Mouse (Mus musculus) hindbrain, embryonic 14.5 days (tissue): ENCODE measurements around the gene Entpd8. TPM values are rescaled to one million over a fixed set of nuclear protein-coding genes. Genes with fewer than 3 reads are reported as not detected.
A peak's percentile ranks its signal among the peaks of the same experiment; 100 is the strongest.

Experiments used
- ATAC-seq: fragments of 200-750 bp; cut with Nextera tagmentation; 2 replicates; pipeline ENCODE4 v1.8.0; 2017; ENCODE audit warnings: moderate number of reproducible peaks, mild to moderate bottlenecking, moderate TSS enrichment, moderate library complexity; ENCODE audit not compliant: low FRiP score
- DNase-seq: peaks from one replicate; pipeline ENCODE4 v3.0.0-alpha.2; 2015; ENCODE audit warnings: low spot score
- H3K27ac ChIP-seq: fragments of 300-500 bp; sonication (generic); 2 replicates; pipeline ENCODE4 v1.5.1; 2014; ENCODE audit warnings: mild to moderate bottlenecking, moderate library complexity
- H3K27me3 ChIP-seq: fragments of 300-500 bp; sonication (generic); 2 replicates; pipeline ENCODE4 v1.6.1; 2014; ENCODE audit warnings: mild to moderate bottlenecking, low read length, mixed read lengths; ENCODE audit not compliant: control insufficient read depth, insufficient read depth
- H3K36me3 ChIP-seq: fragments of 300-500 bp; sonication (generic); replicated peaks from 2 replicates; pipeline ENCODE4 v1.6.1; 2014; ENCODE audit not compliant: control insufficient read depth, insufficient read depth
- H3K4me1 ChIP-seq: fragments of 300-500 bp; sonication (generic); replicated peaks from 2 replicates; pipeline ENCODE4 v1.6.1; 2014; ENCODE audit warnings: antibody characterized with exemption, low read length, mixed read lengths; ENCODE audit not compliant: control insufficient read depth, insufficient read depth
- H3K4me2 ChIP-seq: fragments of 300-500 bp; sonication (generic); replicated peaks from 2 replicates; pipeline ENCODE4 v1.6.1; 2014; ENCODE audit warnings: mild to moderate bottlenecking, moderate library complexity
- H3K4me3 ChIP-seq: fragments of 300-500 bp; sonication (generic); replicated peaks from 2 replicates; pipeline ENCODE4 v1.5.1; 2014; ENCODE audit warnings: mild to moderate bottlenecking, low read length
- H3K9ac ChIP-seq: fragments of 300-500 bp; sonication (generic); 2 replicates; pipeline ENCODE4 v1.6.1; 2014
- H3K9me3 ChIP-seq: fragments of 300-500 bp; sonication (generic); 2 replicates; pipeline ENCODE4 v1.6.1; 2016; ENCODE audit warnings: low read length; ENCODE audit not compliant: control insufficient read depth
- WGBS: fragments of 180-500 bp; shearing (Covaris S2); extraction: QIAGEN DNeasy Blood & Tissue Kit; methylation state at CpG from one replicate; pipeline ENCODE4 v1.1.7; 2014; 5-methylcytosine and 5-hydroxymethylcytosine counted together
- microRNA-seq: library from miRNA; unstranded; fragments of <30 nt; microRNA quantifications from one replicate; pipeline ENCODE4, GENCODE M21; 2016
- polyA plus RNA-seq: library from polyadenylated mRNA; unstranded; fragments of >200 nt; fragmentation: Nextera tagmentation; extraction: Ambion mirVana; gene quantifications from 2 replicates; pipeline ENCODE4 v1.2.1, GENCODE M21; 2014

The Entpd8 gene
- polyA plus RNA-seq, 1 experiment from 2014 or later = not detected

DNA sequence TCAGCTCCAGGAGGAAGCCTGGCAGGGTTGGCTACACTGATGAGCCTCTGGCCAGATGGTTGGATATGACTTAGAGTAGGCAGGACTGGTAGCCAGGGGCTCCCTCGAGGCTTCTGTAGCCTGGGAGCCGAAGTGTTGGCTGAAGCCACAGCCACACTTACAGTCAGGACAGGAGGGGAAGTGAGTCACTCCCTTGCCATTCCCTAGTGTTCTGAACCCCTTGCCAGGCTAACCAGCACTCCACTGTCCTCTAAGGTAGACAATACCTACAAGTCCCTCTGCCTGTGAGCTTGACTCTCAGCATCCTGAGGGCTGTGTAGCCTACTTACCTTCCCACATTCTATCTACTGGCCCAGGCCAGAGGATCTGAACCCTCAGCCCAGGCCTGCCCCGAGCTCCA is 44.3 kb downstream of the Entpd8 start:
- H3K27ac ChIP-seq = peak overlapping the region; percentile 29; the same call in 1 of the 2 replicates
- H3K4me2 ChIP-seq = no peak overlapping the region
- no peak for ATAC-seq
- WGBS = 62% methylated on average over 3 of the region's 3 CpGs
- no peak overlapping the region for H3K9ac ChIP-seq
- no peak overlapping the region for H3K4me3 ChIP-seq
- DNase-seq = no peak
- H3K4me1 ChIP-seq = peaks cover 30% of the 10 kb centered on the region
- no peaks in the 10 kb centered on the region for H3K36me3 ChIP-seq
- H3K9me3 ChIP-seq = no peaks in the 10 kb centered on the region
- H3K27me3 ChIP-seq = no peaks in the 10 kb centered on the region

- H3K27me3 ChIP-seq = no peaks in the 10 kb centered on the region
- no peaks in the 10 kb centered on the region for H3K9me3 ChIP-seq
- H3K36me3 ChIP-seq = no peaks in the 10 kb centered on the region
- no peak overlapping the region for H3K4me2 ChIP-seq
- DNase-seq (no peak), ATAC-seq (no peak)
- peaks cover 30% of the 10 kb centered on the region for H3K4me1 ChIP-seq
- H3K4me3 ChIP-seq = no peak overlapping the region
- H3K27ac ChIP-seq = peak overlapping the region; percentile 80
- WGBS = 55% methylated on average over 6 of the region's 6 CpGs
- no peak overlapping the region for H3K9ac ChIP-seq
Observed at GRCm38 (mm10) chr2:25125146-25125545, 45.0 kb downstream of the Entpd8 start.

GRCm38 (mm10) chr2:25126011-25127010 is 46.2 kb downstream of the Entpd8 start:
- Histone ChIP-seq H3K4me1 (peaks cover 30% of the 10 kb centered on the region), H3K9ac (no peak overlapping the region), H3K4me3 (no peak overlapping the region), H3K9me3 (no peaks in the 10 kb centered on the region), H3K27ac (peak overlapping the region; percentile 80), H3K27me3 (no peaks in the 10 kb centered on the region), H3K4me2 (no peak overlapping the region), H3K36me3 (no peaks in the 10 kb centered on the region)
- DNase-seq = peak; percentile 64
- ATAC-seq = peak; percentile 90
- WGBS = 8% methylated on average over 19 of the region's 19 CpGs

DNA sequence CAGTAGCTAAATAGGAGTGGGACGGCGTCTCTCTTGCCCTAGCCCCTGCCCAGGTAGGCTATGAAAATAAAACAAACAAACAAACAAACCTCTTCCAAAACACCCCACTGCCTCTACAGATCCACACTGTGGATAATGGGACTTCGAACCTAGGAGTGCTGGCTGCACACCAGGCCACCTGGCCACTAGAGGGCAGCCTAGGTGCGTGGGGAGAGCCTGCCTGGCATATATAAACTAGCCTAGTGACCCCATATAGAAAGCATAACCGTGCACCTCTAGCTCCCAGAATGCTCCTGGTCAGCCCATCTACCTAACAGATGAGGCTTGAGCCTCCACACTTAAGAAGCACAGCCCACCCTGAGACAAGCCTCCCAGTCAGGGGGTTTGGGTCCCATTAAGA is 47.1 kb downstream of the Entpd8 start:
- peaks cover 30% of the 10 kb centered on the region for H3K4me1 ChIP-seq
- peak; percentile 45 for DNase-seq

GRCm38 (mm10) chr2:25128072-25128471 is 48.0 kb downstream of the Entpd8 start:
- H3K27ac ChIP-seq = no peak overlapping the region
- H3K4me2 ChIP-seq = no peak overlapping the region
- no peaks in the 10 kb centered on the region for H3K36me3 ChIP-seq
- ATAC-seq = no peak
- DNase-seq = no peak
- no peak overlapping the region for H3K4me3 ChIP-seq
- no peaks in the 10 kb centered on the region for H3K9me3 ChIP-seq
- peaks cover 30% of the 10 kb centered on the region for H3K4me1 ChIP-seq
- no peak overlapping the region for H3K9ac ChIP-seq
- 49% methylated on average over 11 of the region's 11 CpGs for WGBS
- H3K27me3 ChIP-seq = no peaks in the 10 kb centered on the region

More for the DNA sequence above, 47.1 kb downstream of the Entpd8 start:
- Histone ChIP-seq H3K9me3 (no peaks in the 10 kb centered on the region), H3K9ac (no peak overlapping the region), H3K27ac (peak overlapping the region; percentile 71), H3K4me3 (no peak overlapping the region), H3K36me3 (no peaks in the 10 kb centered on the region), H3K27me3 (no peaks in the 10 kb centered on the region), H3K4me2 (no peak overlapping the region)
- ATAC-seq = no peak
- 31% methylated on average over 5 of the region's 5 CpGs for WGBS

- H3K4me3 ChIP-seq = no peak overlapping the region
- no peak overlapping the region for H3K27ac ChIP-seq
- H3K36me3 ChIP-seq = no peaks in the 10 kb centered on the region
- 82% methylated on average over 9 of the region's 9 CpGs for WGBS
- H3K27me3 ChIP-seq = no peaks in the 10 kb centered on the region
- no peak overlapping the region for H3K9ac ChIP-seq
- H3K4me1 ChIP-seq = peaks cover 15% of the 10 kb centered on the region
- H3K4me2 ChIP-seq = no peak overlapping the region
- ATAC-seq (no peak), DNase-seq (no peak)
- H3K9me3 ChIP-seq = no peaks in the 10 kb centered on the region
Observed at GRCm38 (mm10) chr2:25131601-25132000, 51.5 kb downstream of the Entpd8 start.

Small RNA genes lying within 50 kb of the gene (microRNA-seq; reads per million reads assigned to microRNA genes)
- not detected for gene Gm24328
- gene Mir7664 = not detected

Other genes with a start within 250 kb of the Entpd8 start
- 77.7 and 81.8 TPM in 2 replicates for gene Ehmt1, start 160.7 kb upstream of the Entpd8 start, polyA plus RNA-seq
- 22.6 and 26.0 TPM in 2 replicates for gene Arrdc1, start 145.1 kb upstream of the Entpd8 start, polyA plus RNA-seq
- gene Zmynd19, start 130.5 kb upstream of the Entpd8 start, polyA plus RNA-seq = 23.4 and 23.9 TPM in 2 replicates
- gene Dph7, start 117.9 kb upstream of the Entpd8 start, polyA plus RNA-seq = 32.6 and 32.8 TPM in 2 replicates
- 173 and 187 TPM in 2 replicates for gene Mrpl41, start 105.2 kb upstream of the Entpd8 start, polyA plus RNA-seq
- gene Pnpla7, start 104.3 kb upstream of the Entpd8 start, polyA plus RNA-seq = 2.4 and 3.7 TPM in 2 replicates
- gene Nsmf, start 25.9 kb upstream of the Entpd8 start, polyA plus RNA-seq = 117 and 126 TPM in 2 replicates
- gene Noxa1, start 14.8 kb downstream of the Entpd8 start, polyA plus RNA-seq = not detected in 2 replicates
- 15.6 and 19.9 TPM in 2 replicates for gene Nrarp, start 100.5 kb downstream of the Entpd8 start, polyA plus RNA-seq
- 2.0 and 2.2 TPM in 2 replicates for gene Tor4a, start 116.6 kb downstream of the Entpd8 start, polyA plus RNA-seq
- 88.0 and 91.6 TPM in 2 replicates for gene Nelfb, start 131.2 kb downstream of the Entpd8 start, polyA plus RNA-seq
- gene Stpg3, start 134.3 kb downstream of the Entpd8 start, polyA plus RNA-seq = not detected in 2 replicates
- not detected in 2 replicates for gene Fam166a, start 138.4 kb downstream of the Entpd8 start, polyA plus RNA-seq
- gene Tubb4b, start 144.4 kb downstream of the Entpd8 start, polyA plus RNA-seq = 382 and 411 TPM in 2 replicates
- gene Slc34a3, start 154.1 kb downstream of the Entpd8 start, polyA plus RNA-seq = not detected in 2 replicates
- not detected in 2 replicates for gene Rnf224, start 156.5 kb downstream of the Entpd8 start, polyA plus RNA-seq
- gene Rnf208, start 162.0 kb downstream of the Entpd8 start, polyA plus RNA-seq = 166 and 177 TPM in 2 replicates
- 0.59 TPM in 1 of 2 replicates, not detected in the other for gene Cysrt1, start 162.1 kb downstream of the Entpd8 start, polyA plus RNA-seq
- gene AL732309.1, start 166.6 kb downstream of the Entpd8 start, polyA plus RNA-seq = 2.9 and 5.3 TPM in 2 replicates
- gene Tmem203, start 175.1 kb downstream of the Entpd8 start, polyA plus RNA-seq = 9.8 and 12.5 TPM in 2 replicates
- 13.4 and 14.7 TPM in 2 replicates for gene Tprn, start 182.3 kb downstream of the Entpd8 start, polyA plus RNA-seq
- gene Ssna1, start 192.1 kb downstream of the Entpd8 start, polyA plus RNA-seq = 175 and 190 TPM in 2 replicates
- gene Anapc2, start 192.2 kb downstream of the Entpd8 start, polyA plus RNA-seq = 113 and 114 TPM in 2 replicates
- gene Tmem210, start 207.8 kb downstream of the Entpd8 start, polyA plus RNA-seq = not detected in 2 replicates
- not detected in 2 replicates for gene Lrrc26, start 209.6 kb downstream of the Entpd8 start, polyA plus RNA-seq
- 57.2 and 68.4 TPM in 2 replicates for gene Grin1, start 238.9 kb downstream of the Entpd8 start, polyA plus RNA-seq